Mouse (Mus musculus) telencephalon, adult 2 months (tissue): Measurements from ENCODE around the gene Erich2.

Source experiments
- DNase-seq: peaks from one replicate; pipeline ENCODE4 v3.0.0-alpha.2; 2011; ENCODE audit warnings: low read depth, low spot score

Gene Erich2

DNA sequence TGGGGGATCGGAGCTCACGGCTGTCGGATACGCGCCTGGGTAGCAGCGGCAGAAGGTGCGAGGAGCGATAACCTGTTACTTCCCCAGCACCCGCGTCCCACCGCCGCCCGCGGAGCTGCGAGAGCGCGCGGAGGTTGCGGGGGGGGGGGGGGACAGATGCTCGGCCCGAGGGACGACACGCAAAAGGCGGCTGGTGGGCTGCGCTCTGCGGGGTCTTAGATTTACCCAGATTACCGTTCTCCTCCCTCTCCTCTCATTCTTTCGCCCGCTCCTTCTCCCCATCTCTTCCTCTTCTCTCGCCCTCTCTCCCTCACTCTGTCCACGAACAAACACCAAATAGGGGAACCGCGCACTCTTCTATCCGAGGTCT lies 54.0 kb downstream of the Erich2 start:
- DNase-seq = no peak

- no peak for DNase-seq
Observed at GRCm38 (mm10) chr2:70562981-70563671, 54.5 kb downstream of the Erich2 start.

DNA sequence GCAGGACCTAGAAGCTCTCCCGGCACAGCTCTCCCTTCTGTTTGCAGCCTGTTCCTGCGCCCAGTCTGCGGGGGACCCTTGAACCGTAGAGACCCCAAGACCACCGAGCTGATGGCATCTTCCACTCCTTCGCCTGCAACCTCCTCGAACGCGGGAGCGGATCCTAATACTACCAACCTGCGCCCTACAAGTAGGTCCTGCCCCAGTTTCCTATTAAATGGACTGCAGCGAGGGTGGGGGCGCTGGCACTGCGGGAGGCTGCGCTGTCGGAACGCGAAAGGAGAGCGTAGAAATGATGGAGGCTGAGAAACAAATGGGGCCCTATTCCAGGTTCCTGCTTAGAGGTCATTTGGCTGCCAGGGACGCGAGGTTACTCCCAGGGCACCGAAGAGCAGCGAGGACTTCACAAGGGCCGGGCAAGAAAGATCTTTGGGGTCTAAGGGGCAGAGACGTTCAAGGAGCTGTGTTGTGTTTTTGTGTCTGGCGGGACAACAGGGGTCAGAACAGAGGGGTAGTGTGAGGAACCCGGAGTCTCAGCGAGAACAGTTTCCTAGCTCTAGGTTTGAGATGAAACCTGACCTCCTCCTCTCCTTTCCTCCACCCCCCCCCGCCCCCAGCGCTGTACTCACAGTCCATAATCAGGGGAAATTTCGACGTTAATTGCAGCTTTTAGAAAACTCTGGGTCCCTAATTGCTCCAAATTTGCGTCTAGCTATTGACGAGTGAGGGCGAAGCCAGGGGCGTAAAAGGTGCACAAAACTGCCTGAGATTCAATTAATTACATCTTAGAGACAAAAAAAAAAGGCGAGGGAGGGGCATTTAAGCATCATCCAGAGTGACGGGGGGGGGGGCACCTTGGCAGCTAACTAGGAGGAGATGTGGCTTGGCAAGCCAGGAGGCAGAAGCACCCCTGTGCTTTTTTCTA lies 55.4 kb downstream of the Erich2 start:
- no peak for DNase-seq

DNA sequence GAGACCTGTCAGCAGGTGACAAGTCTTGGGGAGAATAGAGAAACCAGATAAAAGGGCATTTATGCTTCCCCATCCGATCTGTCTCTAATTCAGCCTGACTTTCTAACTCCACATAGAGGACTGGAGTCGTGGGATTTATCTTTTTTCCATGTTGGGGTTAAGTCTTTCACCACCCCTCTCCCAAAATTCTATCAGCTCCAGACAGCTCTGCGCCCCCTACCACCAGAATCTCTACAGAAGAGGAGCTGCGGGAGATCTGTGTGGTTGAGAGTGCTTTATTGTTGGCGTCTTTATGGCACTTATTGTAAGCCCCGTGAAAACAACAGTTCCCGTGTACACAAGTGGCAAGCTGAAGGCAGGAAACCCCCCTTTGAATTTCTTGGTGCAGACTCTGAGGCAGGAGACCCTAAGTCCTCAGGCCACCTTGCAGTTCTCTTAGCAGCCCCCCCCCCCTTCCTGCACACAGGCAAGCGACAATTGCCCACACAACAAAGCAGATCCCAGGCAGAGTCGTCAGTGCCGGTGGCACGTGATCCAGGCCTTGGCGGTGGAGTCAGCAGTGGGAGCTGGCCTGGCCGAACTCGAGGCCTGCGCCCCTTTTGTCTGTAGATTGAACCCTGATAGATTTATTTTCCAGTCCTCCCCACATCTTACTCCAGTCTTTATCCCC lies 56.2 kb downstream of the Erich2 start:
- no peak for DNase-seq

- no peak for DNase-seq
Observed at GRCm38 (mm10) chr2:70565651-70566602, 57.3 kb downstream of the Erich2 start.

- no peak for DNase-seq
Observed at GRCm38 (mm10) chr2:70566603-70566981, 58.0 kb downstream of the Erich2 start.

GRCm38 (mm10) chr2:70567071-70567681 lies 58.6 kb downstream of the Erich2 start:
- DNase-seq = no peak

DNA sequence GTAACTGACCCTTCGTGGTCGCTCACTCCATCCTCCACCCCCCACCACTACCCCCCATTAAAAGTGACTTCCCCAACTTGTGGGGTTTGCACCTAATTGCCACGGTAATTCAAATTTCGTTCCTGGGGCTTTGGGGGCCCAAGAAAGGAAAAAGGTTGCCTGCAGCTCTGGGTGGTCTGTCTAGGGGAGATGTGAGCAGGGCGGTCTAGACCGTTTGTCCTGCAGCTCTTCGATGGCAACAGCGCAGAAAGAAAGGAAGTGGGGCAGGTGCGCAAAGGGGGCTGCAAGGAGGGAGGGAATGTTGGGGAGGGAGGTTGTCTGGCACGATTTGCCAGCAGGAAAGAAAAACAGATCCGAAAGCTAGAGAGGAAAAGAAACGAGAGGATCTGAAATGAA lies 59.1 kb downstream of the Erich2 start:
- DNase-seq = no peak

GRCm38 (mm10) chr2:70568198-70568941 lies 59.8 kb downstream of the Erich2 start:
- no peak for DNase-seq

DNA sequence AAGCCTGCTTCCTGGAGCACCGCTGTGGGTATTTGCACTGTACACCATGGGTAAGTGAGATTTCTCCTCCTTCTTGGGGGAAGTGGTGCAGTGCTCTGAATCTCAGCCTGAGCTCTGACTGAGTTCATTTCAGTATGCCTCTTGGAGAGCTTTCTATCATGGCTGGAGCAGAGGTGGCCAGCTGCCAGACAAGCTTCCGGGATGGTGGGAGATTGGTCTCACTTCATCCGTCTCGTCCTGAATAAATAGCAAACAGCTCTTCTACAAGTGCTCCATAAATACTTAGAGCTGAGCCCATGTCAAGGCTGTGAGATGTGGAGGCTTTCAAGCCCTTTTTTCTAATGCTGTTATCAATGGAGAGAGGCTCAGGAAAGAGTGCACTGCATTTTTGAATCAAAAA lies 63.1 kb downstream of the Erich2 start:
- DNase-seq = no peak

- DNase-seq = no peak
Observed at GRCm38 (mm10) chr2:70572251-70572650, 63.6 kb downstream of the Erich2 start.

GRCm38 (mm10) chr2:70573544-70574210 lies 65.1 kb downstream of the Erich2 start:
- DNase-seq = no peak

DNA sequence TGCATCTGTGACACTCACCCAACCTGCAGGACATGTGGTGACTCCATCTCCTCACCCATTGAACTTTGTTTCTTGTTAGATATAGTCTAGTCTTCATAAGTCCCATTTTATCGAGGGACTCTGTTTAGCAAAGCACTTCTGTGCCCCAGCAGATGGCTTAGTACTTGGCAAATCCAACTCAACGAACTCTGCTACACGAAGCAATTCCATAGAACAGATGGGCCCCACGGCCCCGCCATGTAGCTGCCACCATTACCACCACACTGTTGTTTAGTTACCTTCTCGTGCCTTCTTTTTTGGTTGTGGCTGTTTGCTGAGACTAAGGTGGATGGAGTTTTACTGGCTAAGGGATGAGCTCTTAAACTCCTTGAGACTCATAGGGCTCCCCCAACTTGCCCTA lies 79.6 kb downstream of the Erich2 start:
- no peak for DNase-seq
